In the genomic region with DNA sequence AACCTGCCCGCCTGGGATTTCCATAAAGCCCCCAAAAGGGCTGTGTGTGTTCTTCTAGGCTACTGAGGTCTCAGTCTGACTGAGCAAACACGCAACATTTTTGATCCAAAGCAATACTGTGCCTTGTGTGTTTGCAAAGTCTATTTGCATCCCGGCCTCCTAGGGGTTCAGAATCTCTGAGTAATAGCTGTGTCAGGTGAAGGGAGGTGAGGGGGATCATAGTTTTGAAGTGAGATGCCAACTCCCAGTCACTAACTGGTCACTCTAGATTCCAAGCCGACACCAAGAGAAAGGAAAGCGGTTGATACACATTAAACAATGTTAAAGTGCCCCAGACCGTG, we compare ENCODE assay signal across 8 mouse cellular contexts. TPM values are rescaled to one million over a fixed set of nuclear protein-coding genes. Genes with fewer than 3 reads are reported as not detected.
A peak's percentile ranks its signal among the peaks of the same experiment; 100 is the strongest.
DNase-seq lines count a peak whose midpoint lies in the region; ATAC-seq and TF ChIP-seq lines count a peak whose summit lies in the region.

No protein-coding gene starts in this region.

- peak overlapping the region; percentile 94 for H3K27ac ChIP-seq in kidney, embryonic 15.5 days
- peak overlapping the region; percentile 94 for H3K27ac ChIP-seq in hindbrain, postnatal 0 days
- peak overlapping the region; percentile 96 for H3K27ac ChIP-seq in midbrain, embryonic 15.5 days

- no peaks in the 10 kb centered on the region for H3K9me3 ChIP-seq in kidney, embryonic 15.5 days (replicated peaks)
- no peaks in the 10 kb centered on the region for H3K9me3 ChIP-seq in hindbrain, postnatal 0 days (ENCODE audit: low read length)
- no peaks in the 10 kb centered on the region for H3K9me3 ChIP-seq in midbrain, embryonic 15.5 days

- 25% methylated on average over 6 of the region's 6 CpGs for WGBS in kidney, embryonic 15.5 days
- WGBS in hindbrain, postnatal 0 days: 24% methylated on average over 6 of the region's 6 CpGs
- 13% methylated on average over 6 of the region's 6 CpGs for WGBS in midbrain, embryonic 15.5 days

- no peaks in the 10 kb centered on the region for H3K36me3 ChIP-seq in kidney, embryonic 15.5 days
- no peaks in the 10 kb centered on the region for H3K36me3 ChIP-seq in hindbrain, postnatal 0 days (ENCODE audit: insufficient read depth, low read length)
- no peaks in the 10 kb centered on the region for H3K36me3 ChIP-seq in midbrain, embryonic 15.5 days (replicated peaks)

- peaks cover 29% of the 10 kb centered on the region for H3K4me1 ChIP-seq in kidney, embryonic 15.5 days
- peaks cover 19% of the 10 kb centered on the region for H3K4me1 ChIP-seq in hindbrain, postnatal 0 days (ENCODE audit: insufficient read depth, low read length)
- peaks cover 24% of the 10 kb centered on the region for H3K4me1 ChIP-seq in midbrain, embryonic 15.5 days

- peak overlapping the region; percentile 82 for H3K9ac ChIP-seq in kidney, embryonic 15.5 days
- peak overlapping the region; percentile 91 for H3K9ac ChIP-seq in hindbrain, postnatal 0 days (replicated peaks; ENCODE audit: low read length)
- peak overlapping the region; percentile 63 for H3K9ac ChIP-seq in midbrain, embryonic 15.5 days

- no peaks in the 10 kb centered on the region for H3K27me3 ChIP-seq in kidney, embryonic 15.5 days
- H3K27me3 ChIP-seq in hindbrain, postnatal 0 days (ENCODE audit: insufficient read depth, low read length): no peaks in the 10 kb centered on the region
- H3K27me3 ChIP-seq in midbrain, embryonic 15.5 days (replicated peaks): no peaks in the 10 kb centered on the region; the same call in 1 of the 2 replicates

- TF ChIP-seq CTCF in hindbrain, postnatal 0 days (IDR thresholded peaks at IDR 0.05; ENCODE audit: low read depth): no peak; the same call in 1 of the 2 replicates

- peak overlapping the region; percentile 65 for H3K4me2 ChIP-seq in kidney, embryonic 15.5 days
- H3K4me2 ChIP-seq in hindbrain, postnatal 0 days (ENCODE audit: low read depth, low read length): peak overlapping the region; percentile 73
- H3K4me2 ChIP-seq in midbrain, embryonic 15.5 days: peak overlapping the region; percentile 74

- no peak for DNase-seq in kidney, postnatal 4 days
- no peak for DNase-seq in hindbrain, postnatal 0 days (ENCODE audit: low spot score)
- no peak for DNase-seq in adrenal gland, postnatal 14 days
- DNase-seq in testis, postnatal 14 days (ENCODE audit: low spot score): no peak

- peak overlapping the region; percentile 68 for H3K4me3 ChIP-seq in kidney, embryonic 15.5 days (replicated peaks)
- H3K4me3 ChIP-seq in hindbrain, postnatal 0 days (ENCODE audit: low read length): peak overlapping the region; percentile 60
- peak overlapping the region; percentile 72 for H3K4me3 ChIP-seq in midbrain, embryonic 15.5 days

- ATAC-seq in kidney, embryonic 15.5 days (replicated peaks; ENCODE audit: low FRiP score): no peak; the same call in 1 of the 2 replicates
- peak; percentile 2; the same call in 1 of the 2 replicates for ATAC-seq in common myeloid progenitor, adult 5-6 weeks (replicated peaks; ENCODE audit: low read depth, poor library complexity, severe bottlenecking)
- no peak for ATAC-seq in hindbrain, postnatal 0 days
- ATAC-seq in midbrain, embryonic 15.5 days (replicated peaks): no peak
- no peak for ATAC-seq in granulocyte monocyte progenitor cell, adult 5-6 weeks (replicated peaks; ENCODE audit: poor library complexity, severe bottlenecking)

RNA-seq across cellular contexts. Expression of a gene that starts 6.3 kb away (rescaled TPM):
- polyA plus RNA-seq in kidney, embryonic 15.5 days (2015; fragmentation: Nextera tagmentation; extraction: Ambion mirVana): 27.3 and 29.0 TPM in 2 replicates
- 51.6 and 69.2 TPM in 2 replicates for total RNA-seq in common myeloid progenitor, adult 5-6 weeks (2017)
- 78.2 and 87.6 TPM in 2 replicates for total RNA-seq in hindbrain, postnatal 0 days (2014; rRNA removed)
- 42.2 and 44.1 TPM in 2 replicates for polyA plus RNA-seq in hindbrain, postnatal 0 days (2015; fragmentation: Nextera tagmentation; extraction: Ambion mirVana)
- 69.4 and 70.8 TPM in 2 replicates for polyA plus RNA-seq in midbrain, embryonic 15.5 days (2015; fragmentation: Nextera tagmentation; extraction: Ambion mirVana)
- 64.5 and 76.8 TPM in 2 replicates for total RNA-seq in adrenal gland, postnatal 14 days (2021)
- 31.9 and 39.3 TPM in 2 replicates for total RNA-seq in granulocyte monocyte progenitor cell, adult 5-6 weeks (2014; fragmentation: Nextera tagmentation)
- total RNA-seq in granulocyte monocyte progenitor cell, adult 5-6 weeks (2017): 42.2 and 44.7 TPM in 2 replicates

RNA-seq across cellular contexts. Expression of a gene that starts 51.0 kb away (rescaled TPM):
- polyA plus RNA-seq in kidney, embryonic 15.5 days (2015; fragmentation: Nextera tagmentation; extraction: Ambion mirVana): 11.1 and 11.3 TPM in 2 replicates
- total RNA-seq in common myeloid progenitor, adult 5-6 weeks (2017): 0.10 and 0.23 TPM in 2 replicates
- 77.8 and 92.0 TPM in 2 replicates for total RNA-seq in hindbrain, postnatal 0 days (2014; rRNA removed)
- 27.2 and 30.1 TPM in 2 replicates for polyA plus RNA-seq in hindbrain, postnatal 0 days (2015; fragmentation: Nextera tagmentation; extraction: Ambion mirVana)
- polyA plus RNA-seq in midbrain, embryonic 15.5 days (2015; fragmentation: Nextera tagmentation; extraction: Ambion mirVana): 35.5 and 37.9 TPM in 2 replicates
- 0.85 and 1.5 TPM in 2 replicates for total RNA-seq in adrenal gland, postnatal 14 days (2021)
- not detected in 2 replicates for total RNA-seq in granulocyte monocyte progenitor cell, adult 5-6 weeks (2014; fragmentation: Nextera tagmentation)
- 0.41 TPM in 1 of 2 replicates, not detected in the other for total RNA-seq in granulocyte monocyte progenitor cell, adult 5-6 weeks (2017)

Comparison
In these comparisons a context has a peak if more than half of its experiments do, and no peak if none do; other contexts are left out.
1. RNA of a gene that starts 51.0 kb away (total RNA-seq): 77.8 to 92.0 TPM in hindbrain, postnatal 0 days; 0.85 to 1.5 TPM in adrenal gland, postnatal 14 days, 0.41 TPM in granulocyte monocyte progenitor cell, adult 5-6 weeks and 0.10 to 0.23 TPM in common myeloid progenitor, adult 5-6 weeks; every median in the first group is over 10 times any median in the second.
2. Peak in every context shown above with its lines, with median percentiles within 50 percentile points of each other: H3K27ac ChIP-seq, H3K4me2 ChIP-seq, H3K4me3 ChIP-seq and H3K9ac ChIP-seq.